Mouse (Mus musculus) midbrain, embryonic 11.5 days (tissue): ENCODE measurements around the gene Slc22a23. TPM values are rescaled to one million over a fixed set of nuclear protein-coding genes. Genes with fewer than 3 reads are reported as not detected.

ENCODE experiments used
- ATAC-seq: fragments of 200-750 bp; cut with Nextera tagmentation; 2 replicates; pipeline ENCODE4 v1.8.0; 2017; ENCODE audit warnings: moderate TSS enrichment, moderate library complexity; ENCODE audit not compliant: low FRiP score
- DNase-seq: peaks from one replicate; pipeline ENCODE4 v3.0.0; 2015; ENCODE audit warnings: low spot score; ENCODE audit errors: missing footprints
- H3K27ac ChIP-seq: fragments of 300-500 bp; sonication (generic); 2 replicates; pipeline ENCODE4 v1.5.1; 2014; ENCODE audit warnings: low read depth, low read length
- H3K27me3 ChIP-seq: fragments of 300-500 bp; sonication (generic); 2 replicates; pipeline ENCODE4 v1.6.1; 2014; ENCODE audit warnings: mild to moderate bottlenecking, low read length, moderate library complexity, mixed read lengths; ENCODE audit not compliant: control insufficient read depth, insufficient read depth
- H3K36me3 ChIP-seq: fragments of 300-500 bp; sonication (generic); 2 replicates; pipeline ENCODE4 v1.6.1; 2014; ENCODE audit warnings: mild to moderate bottlenecking, low read length, moderate library complexity, mixed read lengths; ENCODE audit not compliant: control insufficient read depth, insufficient read depth
- H3K4me1 ChIP-seq: fragments of 300-500 bp; sonication (generic); 2 replicates; pipeline ENCODE4 v1.6.1; 2014; ENCODE audit warnings: low read length; ENCODE audit not compliant: control insufficient read depth, insufficient read depth
- H3K4me2 ChIP-seq: fragments of 300-500 bp; sonication (generic); 2 replicates; pipeline ENCODE4 v1.6.1; 2014; ENCODE audit warnings: mild to moderate bottlenecking, moderate library complexity
- H3K4me3 ChIP-seq: fragments of 300-500 bp; sonication (generic); 2 replicates; pipeline ENCODE4 v1.5.1; 2014; ENCODE audit warnings: low read depth, low read length
- H3K9ac ChIP-seq: fragments of 300-500 bp; sonication (generic); 2 replicates; pipeline ENCODE4 v1.6.1; 2014; ENCODE audit warnings: low read length
- H3K9me3 ChIP-seq: fragments of 300-500 bp; sonication (generic); 2 replicates; pipeline ENCODE4 v1.6.1; 2016; ENCODE audit warnings: low read length; ENCODE audit not compliant: control insufficient read depth
- WGBS: fragments of 180-500 bp; shearing (Covaris S2); extraction: QIAGEN DNeasy Blood & Tissue Kit; methylation state at CpG from one replicate; pipeline ENCODE4 v1.1.7; 2014; 5-methylcytosine and 5-hydroxymethylcytosine counted together
- polyA plus RNA-seq: library from polyadenylated mRNA; unstranded; fragments of >200 nt; fragmentation: Nextera tagmentation; extraction: Ambion mirVana; gene quantifications from 2 replicates; pipeline ENCODE4 v1.2.1, GENCODE M21; 2014

The Slc22a23 gene
- polyA plus RNA-seq, 1 experiment from 2014 or later: 18.5 TPM

GRCm38 (mm10) chr13:34311593-34311992 is 33.4 kb downstream of the Slc22a23 start:
- ATAC-seq: no peak

DNA sequence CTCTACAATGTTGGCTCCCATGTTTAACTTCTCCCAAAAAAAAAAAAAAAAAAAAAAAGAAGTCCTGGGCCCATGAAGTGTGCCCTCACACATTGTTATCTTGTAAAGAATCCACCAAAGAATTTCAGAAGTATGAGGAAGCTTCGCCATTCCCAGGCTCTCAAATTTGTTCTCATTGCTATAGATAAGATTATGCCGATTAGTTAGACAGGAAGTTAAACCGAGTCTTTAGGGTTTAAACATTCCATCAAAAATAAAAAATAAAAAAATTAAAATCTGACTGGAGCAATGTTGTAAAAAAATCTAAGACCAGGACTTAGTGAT is 36.4 kb downstream of the Slc22a23 start:
- Histone ChIP-seq H3K4me2 (no peak overlapping the region), H3K27ac (no peak overlapping the region), H3K4me3 (no peak overlapping the region), H3K36me3 (no peaks in the 10 kb centered on the region), H3K9me3 (no peaks in the 10 kb centered on the region), H3K4me1 (peaks cover 6% of the 10 kb centered on the region; the same call in 1 of the 2 replicates), H3K9ac (no peak overlapping the region), H3K27me3 (no peaks in the 10 kb centered on the region)
- no peak for DNase-seq
- 86% methylated on average over 3 of the region's 3 CpGs for WGBS
- ATAC-seq: no peak

More at GRCm38 (mm10) chr13:34311593-34311992, 33.4 kb downstream of the Slc22a23 start:
- H3K27me3 ChIP-seq: no peaks in the 10 kb centered on the region
- H3K27ac ChIP-seq: no peak overlapping the region
- no peak for DNase-seq
- peaks cover 6% of the 10 kb centered on the region; the same call in 1 of the 2 replicates for H3K4me1 ChIP-seq
- no peak overlapping the region for H3K9ac ChIP-seq
- no peaks in the 10 kb centered on the region for H3K9me3 ChIP-seq
- H3K36me3 ChIP-seq: no peaks in the 10 kb centered on the region
- H3K4me2 ChIP-seq: no peak overlapping the region
- WGBS: 61% methylated on average over 2 of the region's 2 CpGs
- H3K4me3 ChIP-seq: no peak overlapping the region

- Histone ChIP-seq H3K27ac (no peak overlapping the region), H3K4me1 (peaks cover 2% of the 10 kb centered on the region; the same call in 1 of the 2 replicates), H3K4me3 (no peak overlapping the region), H3K27me3 (no peaks in the 10 kb centered on the region), H3K9me3 (no peaks in the 10 kb centered on the region), H3K4me2 (no peak overlapping the region), H3K9ac (no peak overlapping the region), H3K36me3 (no peaks in the 10 kb centered on the region)
- DNase-seq (no peak), ATAC-seq (no peak)
- WGBS: 69% methylated on average over 7 of the region's 7 CpGs
These were observed 37.0 kb downstream of the Slc22a23 start for GRCm38 (mm10) chr13:34307696-34308603.

DNA sequence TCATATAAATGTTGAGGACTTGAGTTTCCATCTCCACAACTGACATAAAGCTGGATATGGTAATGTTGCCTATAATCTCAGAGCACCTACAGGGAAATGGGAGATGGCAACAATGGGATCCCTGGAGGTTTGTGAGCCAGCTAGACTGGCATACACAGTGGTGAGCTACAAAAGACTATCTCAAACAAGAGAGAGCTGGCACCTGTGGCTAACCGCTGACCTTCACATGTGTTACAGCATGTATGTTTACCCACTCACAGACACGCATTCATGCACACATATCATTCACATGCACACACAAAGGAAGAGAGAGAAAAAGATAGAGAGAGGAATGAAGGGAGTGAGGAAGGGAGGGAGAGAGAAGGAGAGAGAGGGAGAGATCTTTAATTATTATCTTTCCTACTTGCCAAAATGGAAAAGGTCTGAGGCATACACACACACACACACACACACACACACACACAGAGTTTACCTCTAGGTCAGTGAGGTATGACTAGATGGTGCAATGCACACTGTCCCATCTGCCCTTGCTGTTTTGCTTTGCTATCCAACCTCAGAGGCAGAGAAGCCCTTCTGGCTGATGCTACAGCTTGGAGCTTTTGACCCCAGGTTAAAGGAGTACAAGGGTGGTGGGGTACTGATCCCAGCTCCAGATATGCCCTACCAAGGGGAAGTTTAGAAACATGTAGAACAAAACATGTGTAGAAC is 38.9 kb downstream of the Slc22a23 start:
- Histone ChIP-seq H3K4me1 (0 out of 2 replicates have a peak, but pooled peaks cover 2% of the 10 kb centered on the region), H3K36me3 (no peaks in the 10 kb centered on the region), H3K4me3 (no peak overlapping the region), H3K27ac (no peak overlapping the region), H3K9me3 (no peaks in the 10 kb centered on the region), H3K9ac (no peak overlapping the region), H3K27me3 (no peaks in the 10 kb centered on the region), H3K4me2 (no peak overlapping the region)
- ATAC-seq (no peak), DNase-seq (no peak)
- WGBS: 95% methylated on average over 2 of the region's 2 CpGs

DNA sequence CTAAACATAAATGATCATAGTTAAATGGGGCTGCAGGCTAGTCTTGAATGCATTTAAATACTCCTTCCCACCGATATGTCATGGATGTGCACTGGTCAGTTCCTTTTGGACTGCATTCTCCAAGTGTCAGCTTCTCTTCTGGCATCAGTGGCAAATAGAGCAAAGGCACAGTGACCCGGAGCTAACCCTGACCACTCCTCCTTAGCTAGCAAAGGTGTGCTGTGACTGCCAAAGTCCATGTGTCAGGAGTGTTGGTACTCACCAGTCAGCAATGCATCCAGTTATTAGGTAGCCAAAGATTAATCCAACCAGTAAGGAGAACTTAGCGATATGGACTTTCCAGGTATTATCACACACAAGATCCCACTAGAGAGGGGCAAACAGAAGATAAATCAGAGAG is 40.1 kb downstream of the Slc22a23 start:
- no peaks in the 10 kb centered on the region for H3K9me3 ChIP-seq
- DNase-seq (no peak), ATAC-seq (no peak)
- H3K4me1 ChIP-seq: 0 out of 2 replicates have a peak, but pooled peaks cover 2% of the 10 kb centered on the region
- H3K4me2 ChIP-seq: no peak overlapping the region
- H3K4me3 ChIP-seq: no peak overlapping the region
- H3K27me3 ChIP-seq: no peaks in the 10 kb centered on the region
- no peak overlapping the region for H3K9ac ChIP-seq
- H3K36me3 ChIP-seq: no peaks in the 10 kb centered on the region
- H3K27ac ChIP-seq: no peak overlapping the region
- WGBS: 98% methylated on average over 3 of the region's 3 CpGs

DNA sequence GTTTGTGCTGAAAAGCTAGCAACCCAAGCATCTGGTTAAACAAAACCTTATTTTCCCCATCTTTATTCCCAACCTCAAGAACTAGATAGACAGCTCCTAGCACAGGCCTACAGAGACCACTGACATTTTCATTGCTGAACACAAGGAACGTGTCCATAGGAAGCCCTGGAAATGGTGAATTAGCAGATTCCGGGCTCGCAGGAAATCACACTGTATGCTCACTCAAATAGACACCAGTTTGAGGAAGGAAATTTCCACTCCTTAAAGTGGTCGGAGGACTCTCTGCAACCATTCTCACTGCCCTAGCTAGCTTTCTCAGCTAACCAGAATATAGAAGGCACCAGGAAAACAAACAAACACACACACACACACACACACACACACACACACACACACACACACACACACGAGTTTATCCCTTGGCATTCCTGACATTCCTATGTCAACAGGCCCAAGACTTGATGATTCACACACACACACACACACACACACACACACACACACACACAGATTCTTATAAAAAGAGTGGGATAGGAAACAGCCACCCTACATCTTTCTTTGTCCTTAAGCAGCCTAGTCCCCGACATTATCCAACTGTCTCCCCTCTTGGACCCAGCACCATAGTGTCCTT is 41.5 kb downstream of the Slc22a23 start:
- Histone ChIP-seq H3K4me2 (no peak overlapping the region), H3K36me3 (no peaks in the 10 kb centered on the region; the same call in 1 of the 2 replicates), H3K27ac (no peak overlapping the region), H3K27me3 (no peaks in the 10 kb centered on the region), H3K9me3 (no peaks in the 10 kb centered on the region), H3K4me1 (0 out of 2 replicates have a peak, but pooled peaks cover 2% of the 10 kb centered on the region), H3K4me3 (no peak overlapping the region), H3K9ac (no peak overlapping the region)
- DNase-seq (no peak), ATAC-seq (no peak)
- WGBS: 72% methylated on average over 6 of the region's 6 CpGs

DNA sequence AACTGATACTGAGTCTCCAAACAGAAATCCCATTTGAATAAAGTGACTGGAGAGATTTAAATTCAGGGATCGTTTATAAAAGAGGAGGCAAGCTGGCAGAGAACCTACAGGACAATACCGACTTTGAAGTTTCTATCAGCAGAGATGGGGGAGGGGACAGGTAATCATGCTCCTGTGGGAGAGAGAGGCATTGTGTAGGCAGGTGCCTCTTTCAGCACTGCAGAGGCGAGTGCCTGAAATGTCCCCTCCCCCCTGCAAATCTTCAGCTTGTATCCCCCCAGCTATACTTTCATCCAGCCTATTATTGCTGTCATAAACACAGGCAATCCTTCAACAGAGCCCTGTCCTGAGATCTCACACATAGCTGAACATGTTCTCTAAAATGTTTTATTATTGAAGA is 43.4 kb downstream of the Slc22a23 start:
- Histone ChIP-seq H3K4me2 (no peak overlapping the region), H3K4me1 (0 out of 2 replicates have a peak, but pooled peaks cover 2% of the 10 kb centered on the region), H3K4me3 (no peak overlapping the region), H3K9me3 (no peaks in the 10 kb centered on the region), H3K27me3 (no peaks in the 10 kb centered on the region), H3K36me3 (peaks cover 3% of the 10 kb centered on the region; the same call in 1 of the 2 replicates), H3K27ac (no peak overlapping the region), H3K9ac (no peak overlapping the region)
- DNase-seq (no peak), ATAC-seq (no peak)
- WGBS: 42% methylated on average over 3 of the region's 3 CpGs

GRCm38 (mm10) chr13:34299351-34300333 is 45.3 kb downstream of the Slc22a23 start:
- Histone ChIP-seq H3K4me1 (0 out of 2 replicates have a peak, but pooled peaks cover 2% of the 10 kb centered on the region), H3K36me3 (peaks cover 3% of the 10 kb centered on the region; the same call in 1 of the 2 replicates), H3K4me3 (no peak overlapping the region), H3K27me3 (no peaks in the 10 kb centered on the region), H3K9ac (no peak overlapping the region), H3K4me2 (no peak overlapping the region), H3K9me3 (no peaks in the 10 kb centered on the region), H3K27ac (no peak overlapping the region)
- 91% methylated on average over 7 of the region's 7 CpGs for WGBS
- DNase-seq: no peak
- no peak for ATAC-seq
